Mouse (Mus musculus): ENCODE results near the gene Lix1. TPM values are rescaled to one million over a fixed set of nuclear protein-coding genes. Genes with fewer than 3 reads are reported as not detected.
A peak's percentile ranks its signal among the peaks of the same experiment; 100 is the strongest.

The Lix1 gene
- polyA plus RNA-seq, 1 experiment from 2014 or later = 3.7 TPM

DNA sequence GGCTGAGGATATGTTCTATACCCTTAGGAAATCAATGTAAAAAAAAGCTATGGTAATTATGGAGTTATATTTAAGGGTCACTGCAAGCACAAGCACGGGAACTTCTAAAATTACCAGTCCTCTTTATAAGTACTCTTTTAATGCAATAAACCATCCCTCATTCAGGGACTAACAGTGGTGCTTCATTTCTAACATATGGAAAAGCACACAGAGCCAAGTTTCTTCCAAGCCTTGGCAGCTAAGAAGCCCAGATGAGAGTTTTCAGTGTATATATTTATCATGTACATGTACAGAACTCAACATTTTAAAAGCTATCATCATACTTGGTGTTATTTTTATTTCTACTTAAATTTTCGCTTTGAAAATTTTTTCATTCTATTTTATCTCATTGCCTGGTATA, 26.4 kb downstream of the Lix1 start:
- WGBS = 60% methylated on average over 2 of the region's 2 CpGs
- Histone ChIP-seq H3K4me1 (ENCODE audit: control insufficient read depth, insufficient read depth, low read length) (no peaks in the 10 kb centered on the region), H3K36me3 (ENCODE audit: control insufficient read depth, insufficient read depth) (no peaks in the 10 kb centered on the region), H3K9me3 (replicated peaks; ENCODE audit: control insufficient read depth, low read length) (no peaks in the 10 kb centered on the region), H3K27ac (ENCODE audit: low read length) (no peak overlapping the region), H3K4me3 (ENCODE audit: low read length) (no peak overlapping the region), H3K9ac (ENCODE audit: low read length) (no peak overlapping the region), H3K27me3 (ENCODE audit: control insufficient read depth, insufficient read depth, low read length) (no peaks in the 10 kb centered on the region), H3K4me2 (ENCODE audit: low read depth, low read length) (no peak overlapping the region)
- ATAC-seq (replicated peaks; ENCODE audit: extremely low read depth, insufficient read depth, low FRiP score) = no peak

DNA sequence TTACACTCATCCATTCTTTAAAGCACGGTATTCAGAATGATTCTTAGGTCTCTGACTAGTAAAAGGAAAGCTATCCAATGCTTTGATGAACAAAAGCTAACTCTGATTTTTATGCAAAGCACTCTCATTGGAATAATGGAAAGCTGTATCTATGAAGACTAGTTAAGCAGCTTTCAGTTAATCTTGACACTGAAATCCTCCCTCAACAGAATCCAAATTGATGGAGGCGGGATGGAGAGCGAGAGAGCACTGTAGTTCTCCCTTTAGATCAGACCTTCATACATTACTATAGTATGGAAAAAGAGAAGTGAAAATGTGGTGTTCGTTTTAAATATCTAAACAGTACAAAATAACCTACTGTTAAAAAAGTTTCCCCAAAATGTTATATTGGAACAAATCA, 31.2 kb downstream of the Lix1 start:
- no peak overlapping the region for H3K27ac ChIP-seq (ENCODE audit: low read length)
- H3K4me2 ChIP-seq (ENCODE audit: low read depth, low read length) = no peak overlapping the region
- no peak overlapping the region for H3K4me3 ChIP-seq (ENCODE audit: low read length)
- H3K9me3 ChIP-seq (replicated peaks; ENCODE audit: control insufficient read depth, low read length) = no peaks in the 10 kb centered on the region
- H3K27me3 ChIP-seq (ENCODE audit: control insufficient read depth, insufficient read depth, low read length) = no peaks in the 10 kb centered on the region
- no peaks in the 10 kb centered on the region for H3K4me1 ChIP-seq (ENCODE audit: control insufficient read depth, insufficient read depth, low read length)
- no peak for ATAC-seq (replicated peaks; ENCODE audit: extremely low read depth, insufficient read depth, low FRiP score)
- H3K9ac ChIP-seq (ENCODE audit: low read length) = no peak overlapping the region
- H3K36me3 ChIP-seq (ENCODE audit: control insufficient read depth, insufficient read depth) = no peaks in the 10 kb centered on the region
- 78% methylated on average over 4 of the region's 4 CpGs for WGBS

DNA sequence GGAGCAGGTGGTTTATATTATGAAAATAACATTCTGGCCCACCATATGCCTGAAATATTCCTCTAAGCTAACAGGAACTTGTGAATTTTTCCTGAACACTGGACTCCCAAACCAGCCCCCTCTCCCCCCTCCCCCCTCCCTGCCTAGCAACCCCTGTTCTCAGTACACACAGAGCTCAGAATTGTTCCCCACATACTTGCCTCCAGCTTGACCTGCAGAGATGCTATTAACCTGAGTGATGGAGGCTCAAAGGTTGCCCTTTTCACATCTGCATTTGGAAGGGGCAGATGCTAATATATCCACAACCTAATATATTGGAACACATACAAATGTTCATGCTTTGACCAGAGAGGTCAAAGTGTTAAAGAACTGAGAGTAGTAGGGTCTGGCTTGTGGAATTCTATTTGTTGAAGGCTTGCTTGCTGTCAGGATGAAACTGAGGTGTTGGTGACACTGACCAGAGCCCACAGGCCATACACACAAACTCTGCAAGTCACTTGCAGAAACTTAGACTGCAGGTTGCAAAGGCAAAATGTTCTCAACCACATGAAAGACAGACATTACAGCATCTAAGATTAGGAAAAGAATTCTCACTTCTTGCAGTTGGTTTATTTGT, 36.2 kb downstream of the Lix1 start:
- Histone ChIP-seq H3K4me3 (ENCODE audit: low read length) (no peak overlapping the region), H3K4me2 (ENCODE audit: low read depth, low read length) (no peak overlapping the region), H3K27ac (ENCODE audit: low read length) (no peak overlapping the region), H3K27me3 (ENCODE audit: control insufficient read depth, insufficient read depth, low read length) (no peaks in the 10 kb centered on the region), H3K4me1 (ENCODE audit: control insufficient read depth, insufficient read depth, low read length) (no peaks in the 10 kb centered on the region), H3K9me3 (replicated peaks; ENCODE audit: control insufficient read depth, low read length) (no peaks in the 10 kb centered on the region), H3K9ac (ENCODE audit: low read length) (no peak overlapping the region), H3K36me3 (ENCODE audit: control insufficient read depth, insufficient read depth) (no peaks in the 10 kb centered on the region)
- ATAC-seq (replicated peaks; ENCODE audit: extremely low read depth, insufficient read depth, low FRiP score) = peak; percentile 41; the same call in 1 of the 2 replicates

DNA sequence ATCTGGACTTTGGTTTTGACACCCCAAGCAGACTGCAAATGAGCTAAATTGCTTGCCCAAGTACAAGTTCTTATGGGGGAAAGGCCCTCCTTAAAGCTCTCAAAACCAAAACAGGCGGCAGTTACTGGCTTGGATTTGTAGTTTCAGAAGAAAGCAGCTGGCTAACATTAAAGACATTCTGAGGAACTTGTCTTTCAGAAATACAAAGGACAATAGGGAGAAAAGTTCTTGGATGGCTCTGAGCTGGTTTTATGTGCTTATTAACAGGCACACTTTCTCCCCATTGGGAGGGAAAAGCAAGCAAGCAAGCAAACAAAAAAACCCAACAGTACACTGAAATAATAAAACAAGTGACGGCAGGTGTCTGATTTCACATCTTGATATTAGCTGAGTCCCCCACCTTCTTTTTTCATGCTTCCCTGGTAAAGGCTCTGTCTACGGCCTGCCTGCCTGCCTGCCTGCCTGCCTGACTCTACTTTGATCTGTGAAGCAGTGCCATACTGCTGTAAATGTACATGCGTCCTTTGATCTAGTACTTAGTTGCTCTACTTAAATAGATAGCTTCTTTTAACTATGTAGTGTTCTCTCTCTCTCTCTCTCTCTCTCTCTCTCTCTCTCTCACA, 39.5 kb downstream of the Lix1 start:
- Histone ChIP-seq H3K4me1 (ENCODE audit: control insufficient read depth, insufficient read depth, low read length) (no peaks in the 10 kb centered on the region), H3K9me3 (replicated peaks; ENCODE audit: control insufficient read depth, low read length) (no peaks in the 10 kb centered on the region), H3K36me3 (ENCODE audit: control insufficient read depth, insufficient read depth) (no peaks in the 10 kb centered on the region), H3K27me3 (ENCODE audit: control insufficient read depth, insufficient read depth, low read length) (no peaks in the 10 kb centered on the region), H3K4me3 (ENCODE audit: low read length) (no peak overlapping the region), H3K4me2 (ENCODE audit: low read depth, low read length) (no peak overlapping the region), H3K9ac (ENCODE audit: low read length) (no peak overlapping the region), H3K27ac (ENCODE audit: low read length) (no peak overlapping the region)
- ATAC-seq (replicated peaks; ENCODE audit: extremely low read depth, insufficient read depth, low FRiP score) = no peak
- 55% methylated on average over 4 of the region's 4 CpGs for WGBS

DNA sequence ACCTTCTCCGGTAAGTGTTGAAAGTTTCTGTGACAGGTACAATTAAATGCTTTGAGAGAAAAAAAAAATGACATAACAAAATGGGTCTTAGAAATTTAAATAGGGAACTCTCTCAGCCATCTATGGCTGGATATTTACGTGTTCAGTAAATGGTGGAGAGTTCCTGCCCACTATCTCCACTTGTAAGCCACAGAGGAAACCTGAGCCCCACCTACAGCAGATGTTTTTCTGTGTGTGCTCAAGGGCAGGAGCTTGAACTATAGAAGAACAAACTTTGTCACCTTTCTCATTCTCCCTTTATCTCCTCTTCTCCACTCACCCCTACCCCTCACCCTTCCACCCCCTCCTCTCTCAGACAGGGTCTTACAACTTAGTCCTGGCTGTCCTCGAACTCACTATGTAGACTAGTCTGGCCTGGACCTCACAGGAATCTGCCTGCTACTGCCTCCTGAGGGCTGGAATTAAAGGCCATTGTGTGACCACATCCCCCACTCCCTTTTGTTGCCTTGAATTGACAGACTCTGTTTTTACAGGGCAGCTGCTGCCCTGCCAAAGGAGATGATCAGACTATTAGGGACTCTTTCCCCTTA, 41.9 kb downstream of the Lix1 start:
- Histone ChIP-seq H3K4me1 (ENCODE audit: control insufficient read depth, insufficient read depth, low read length) (no peaks in the 10 kb centered on the region), H3K9me3 (replicated peaks; ENCODE audit: control insufficient read depth, low read length) (no peaks in the 10 kb centered on the region), H3K4me2 (ENCODE audit: low read depth, low read length) (no peak overlapping the region), H3K27ac (ENCODE audit: low read length) (no peak overlapping the region), H3K9ac (ENCODE audit: low read length) (no peak overlapping the region), H3K27me3 (ENCODE audit: control insufficient read depth, insufficient read depth, low read length) (no peaks in the 10 kb centered on the region), H3K4me3 (ENCODE audit: low read length) (no peak overlapping the region), H3K36me3 (ENCODE audit: control insufficient read depth, insufficient read depth) (no peaks in the 10 kb centered on the region)
- no peak for ATAC-seq (replicated peaks; ENCODE audit: extremely low read depth, insufficient read depth, low FRiP score)
- WGBS = 76% methylated on average over 3 of the region's 3 CpGs

DNA sequence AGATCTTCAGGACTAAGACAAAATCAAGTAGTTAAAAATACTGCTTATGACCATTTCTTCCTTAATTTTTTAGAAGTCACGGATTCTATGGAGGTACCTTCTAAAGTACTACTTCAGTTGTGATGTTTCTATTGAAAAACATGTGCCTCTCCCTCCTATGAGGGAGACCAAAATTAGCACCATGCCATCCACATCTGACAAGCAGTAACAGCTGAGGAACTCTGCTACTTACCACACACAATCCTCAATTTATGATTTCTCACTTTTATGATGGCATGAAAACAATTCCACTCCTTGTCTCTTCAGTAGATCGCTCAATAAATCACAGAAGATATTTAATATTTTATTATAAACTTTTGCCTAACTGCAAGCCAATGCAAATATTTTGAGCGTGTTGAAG, 44.2 kb downstream of the Lix1 start:
- H3K27me3 ChIP-seq (ENCODE audit: control insufficient read depth, insufficient read depth, low read length) = no peaks in the 10 kb centered on the region
- no peak overlapping the region for H3K4me2 ChIP-seq (ENCODE audit: low read depth, low read length)
- no peaks in the 10 kb centered on the region for H3K36me3 ChIP-seq (ENCODE audit: control insufficient read depth, insufficient read depth)
- 90% methylated on average over 3 of the region's 3 CpGs for whole genome bisulfite sequencing
- no peaks in the 10 kb centered on the region for H3K4me1 ChIP-seq (ENCODE audit: control insufficient read depth, insufficient read depth, low read length)
- no peak overlapping the region for H3K4me3 ChIP-seq (ENCODE audit: low read length)
- ATAC-seq (replicated peaks; ENCODE audit: extremely low read depth, insufficient read depth, low FRiP score) = no peak
- H3K27ac ChIP-seq (ENCODE audit: low read length) = no peak overlapping the region
- no peaks in the 10 kb centered on the region for H3K9me3 ChIP-seq (replicated peaks; ENCODE audit: control insufficient read depth, low read length)
- no peak overlapping the region for H3K9ac ChIP-seq (ENCODE audit: low read length)

DNA sequence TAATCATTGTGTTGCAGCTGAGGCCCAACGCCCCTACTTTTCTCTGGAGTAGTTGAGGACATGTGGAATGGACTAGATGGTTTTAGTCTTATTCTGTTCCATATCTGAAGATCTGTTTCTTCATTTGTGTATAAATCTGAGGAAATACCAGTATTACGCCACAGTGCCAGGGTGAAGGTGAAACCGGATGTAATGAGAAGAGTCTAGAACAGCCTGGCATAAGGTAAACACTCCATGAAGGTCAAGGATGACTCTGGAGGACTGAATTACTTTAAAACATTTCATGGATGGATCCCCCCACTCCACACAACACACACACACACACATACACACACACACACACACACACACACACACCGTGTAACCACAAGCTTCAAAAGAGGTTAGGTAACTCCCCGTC, 45.3 kb downstream of the Lix1 start:
- ATAC-seq (replicated peaks; ENCODE audit: extremely low read depth, insufficient read depth, low FRiP score) = no peak
- Histone ChIP-seq H3K27ac (ENCODE audit: low read length) (no peak overlapping the region), H3K9ac (ENCODE audit: low read length) (no peak overlapping the region), H3K4me2 (ENCODE audit: low read depth, low read length) (no peak overlapping the region), H3K9me3 (replicated peaks; ENCODE audit: control insufficient read depth, low read length) (no peaks in the 10 kb centered on the region), H3K4me1 (ENCODE audit: control insufficient read depth, insufficient read depth, low read length) (no peaks in the 10 kb centered on the region), H3K27me3 (ENCODE audit: control insufficient read depth, insufficient read depth, low read length) (no peaks in the 10 kb centered on the region), H3K36me3 (ENCODE audit: control insufficient read depth, insufficient read depth) (no peaks in the 10 kb centered on the region), H3K4me3 (ENCODE audit: low read length) (no peak overlapping the region)
- WGBS = 82% methylated on average over 5 of the region's 5 CpGs

DNA sequence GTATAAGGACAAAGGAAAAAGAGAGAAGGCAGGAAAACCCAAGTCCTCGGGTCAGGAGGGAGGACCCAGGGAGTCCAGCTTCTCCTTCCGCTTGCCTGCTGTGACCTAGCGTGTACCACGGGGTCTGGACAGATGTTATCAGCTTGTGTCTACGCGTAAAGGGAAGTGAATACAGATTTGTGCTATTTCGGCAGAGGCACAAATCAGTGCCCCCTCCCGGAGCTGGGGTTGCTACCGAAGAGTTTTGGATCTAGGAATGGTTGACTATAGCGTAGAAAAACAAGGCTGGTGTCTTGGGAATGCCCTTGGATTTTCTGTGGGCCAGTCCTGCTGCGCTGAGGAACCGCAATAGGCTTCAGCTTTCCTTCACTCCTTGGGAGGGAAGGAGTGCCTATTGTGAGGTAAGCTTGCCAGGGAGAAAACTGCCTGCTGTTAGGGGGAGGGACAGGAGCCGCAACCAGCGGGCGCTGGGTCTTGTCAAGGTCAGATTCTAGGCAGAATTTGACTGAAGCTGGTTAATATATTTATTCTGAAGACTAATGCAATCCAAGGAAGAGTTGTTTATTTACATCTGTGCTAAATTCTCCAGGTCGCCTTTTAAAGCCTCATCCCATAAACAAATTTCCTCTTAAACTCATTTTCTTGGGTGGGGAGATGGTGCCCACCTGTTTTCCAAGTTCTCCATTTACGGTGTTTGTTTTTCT, 46.4 kb downstream of the Lix1 start:
- H3K4me3 ChIP-seq (ENCODE audit: low read length) = peak overlapping the region; percentile 64
- no peaks in the 10 kb centered on the region for H3K27me3 ChIP-seq (ENCODE audit: control insufficient read depth, insufficient read depth, low read length)
- WGBS = 2% methylated on average over 17 of the region's 17 CpGs
- H3K27ac ChIP-seq (ENCODE audit: low read length) = peak overlapping the region; percentile 70
- peak overlapping the region; percentile 88 for H3K4me2 ChIP-seq (ENCODE audit: low read depth, low read length)
- no peaks in the 10 kb centered on the region for H3K4me1 ChIP-seq (ENCODE audit: control insufficient read depth, insufficient read depth, low read length)
- H3K9me3 ChIP-seq (replicated peaks; ENCODE audit: control insufficient read depth, low read length) = no peaks in the 10 kb centered on the region
- peak overlapping the region; percentile 81 for H3K9ac ChIP-seq (ENCODE audit: low read length)
- no peaks in the 10 kb centered on the region for H3K36me3 ChIP-seq (ENCODE audit: control insufficient read depth, insufficient read depth)
- ATAC-seq (replicated peaks; ENCODE audit: extremely low read depth, insufficient read depth, low FRiP score) = peak; percentile 77

DNA sequence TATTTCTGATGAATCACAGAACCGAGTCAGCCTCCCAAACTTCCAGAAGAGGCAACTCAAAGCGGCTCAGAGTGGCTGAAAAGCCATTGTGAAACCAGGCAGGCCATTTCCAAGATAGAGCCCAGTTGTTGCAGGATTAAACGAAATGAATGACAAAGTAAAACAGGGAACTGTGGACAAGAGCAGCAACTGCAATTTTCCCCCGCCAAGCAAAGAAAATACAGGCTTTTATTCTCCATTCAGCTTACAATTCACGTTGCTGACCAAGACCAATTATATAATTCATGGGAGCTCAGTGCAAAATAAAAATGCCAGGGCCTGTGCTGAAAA, 46.9 kb downstream of the Lix1 start:
- no peak for ATAC-seq (replicated peaks; ENCODE audit: extremely low read depth, insufficient read depth, low FRiP score)
- H3K27me3 ChIP-seq (ENCODE audit: control insufficient read depth, insufficient read depth, low read length) = no peaks in the 10 kb centered on the region
- peak overlapping the region; percentile 88 for H3K4me2 ChIP-seq (ENCODE audit: low read depth, low read length)
- H3K4me1 ChIP-seq (ENCODE audit: control insufficient read depth, insufficient read depth, low read length) = no peaks in the 10 kb centered on the region
- H3K4me3 ChIP-seq (ENCODE audit: low read length) = peak overlapping the region; percentile 64
- no peaks in the 10 kb centered on the region for H3K9me3 ChIP-seq (replicated peaks; ENCODE audit: control insufficient read depth, low read length)
- 20% methylated on average over 5 of the region's 5 CpGs for WGBS
- peak overlapping the region; percentile 70 for H3K27ac ChIP-seq (ENCODE audit: low read length)
- peak overlapping the region; percentile 81 for H3K9ac ChIP-seq (ENCODE audit: low read length)
- H3K36me3 ChIP-seq (ENCODE audit: control insufficient read depth, insufficient read depth) = no peaks in the 10 kb centered on the region
